Mouse (Mus musculus) left cerebral cortex, postnatal 36 days (tissue): Measurements from ENCODE around the gene Plcb4. TPM values are rescaled to one million over a fixed set of nuclear protein-coding genes. Genes with fewer than 3 reads are reported as not detected.
A peak's percentile ranks its signal among the peaks of the same experiment; 100 is the strongest.
"Not testable (repeated sequence)": the region's sequence is repeated elsewhere in the genome, so short reads cannot be mapped to it uniquely, and the experiment has no call there.

Experiments used
- DNase-seq, 2 experiments: peaks; one replicate each; pipeline ENCODE4 v3.0.0; 2021 to 2022; ENCODE audit warnings: low spot score in 2 of 2, mixed read lengths in 1 of 2
- intact Hi-C: fragments of 180-260 bp; cut with DNase I; formaldehyde crosslinking; loops from one replicate; pipeline ENCODE4 v1.15.1; 2025
- total RNA-seq, 2 experiments: library from RNA; stranded (reverse); gene quantifications; 2 replicates each; pipeline ENCODE4 v1.2.3; 2021

Gene Plcb4
- total RNA-seq, 2 experiments from 2014 or later: 71.0 to 81.6 TPM

DNA sequence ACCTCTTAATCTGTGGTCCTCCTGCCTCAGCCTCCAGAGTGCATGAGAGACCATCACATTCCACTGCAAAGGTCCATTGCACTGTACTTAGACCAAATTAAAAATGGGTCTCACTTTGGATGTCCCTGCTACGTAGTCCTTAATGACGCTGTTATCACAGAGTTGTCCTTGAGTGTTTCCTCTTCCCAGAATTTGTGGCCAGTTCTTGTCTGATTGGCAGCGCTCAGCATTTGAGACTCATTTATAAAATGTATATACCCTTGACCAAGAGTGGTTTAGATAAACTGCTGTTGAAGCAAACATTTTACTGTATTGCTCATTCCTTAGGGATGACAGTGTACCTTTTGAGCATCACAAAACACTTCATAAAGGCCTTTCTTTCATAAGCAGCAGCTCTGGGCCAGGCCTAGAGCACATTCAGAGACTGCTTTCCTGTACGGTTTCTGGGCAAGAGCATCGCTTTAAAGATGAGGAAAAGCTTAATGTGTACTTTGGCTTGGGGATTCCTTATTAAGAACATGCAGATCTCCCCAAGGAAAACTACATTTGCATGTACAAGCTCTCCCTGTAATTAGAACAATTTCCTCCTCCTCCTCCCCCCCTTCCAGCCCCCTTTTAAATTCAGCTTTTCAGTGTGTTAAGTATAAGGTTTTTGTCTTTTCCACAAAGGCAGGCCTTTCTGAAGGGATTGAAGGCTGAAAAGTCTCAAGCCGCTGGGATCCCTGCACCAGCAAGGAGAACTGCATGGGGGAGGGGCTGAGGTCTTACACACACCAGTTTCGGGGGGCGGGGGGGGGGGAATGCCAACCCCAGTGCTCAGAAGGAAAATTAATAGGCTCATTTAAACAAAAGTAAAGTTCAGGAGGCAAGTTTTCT, 52.5 kb downstream of the Plcb4 start:
- no peak for DNase-seq
- intact Hi-C loops: no loop called here

DNA sequence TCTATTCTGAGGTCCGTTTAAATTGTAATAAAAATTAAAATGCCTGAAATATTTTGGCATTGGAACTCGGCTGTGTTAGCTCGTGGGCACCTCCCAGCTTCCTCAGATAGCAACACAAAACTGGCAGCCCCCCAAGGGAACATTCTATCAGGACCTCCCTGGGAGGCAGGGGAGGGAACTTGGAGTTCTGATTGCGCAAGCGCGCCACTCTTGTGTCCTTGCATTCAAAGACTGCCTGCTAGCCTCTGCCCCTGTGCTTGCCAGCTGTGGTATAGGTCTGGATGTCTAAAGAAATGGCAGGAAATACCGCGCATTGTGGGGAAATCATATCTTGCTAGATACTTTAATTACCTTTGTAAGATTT, 53.1 kb downstream of the Plcb4 start:
- intact Hi-C loops: no loop called here
- DNase-seq: peak in 1 of 2 experiments; percentile 50

- intact Hi-C loops: no loop called here
- no peak for DNase-seq
Observed at GRCm38 (mm10) chr2:135712331-135712730, 53.5 kb downstream of the Plcb4 start.

- no peak for DNase-seq
- intact Hi-C loops: no loop called here
Observed at GRCm38 (mm10) chr2:135712921-135713320, 54.1 kb downstream of the Plcb4 start.

GRCm38 (mm10) chr2:135716180-135716579, 57.4 kb downstream of the Plcb4 start:
- intact Hi-C loops: no loop called here
- no peak for DNase-seq

DNA sequence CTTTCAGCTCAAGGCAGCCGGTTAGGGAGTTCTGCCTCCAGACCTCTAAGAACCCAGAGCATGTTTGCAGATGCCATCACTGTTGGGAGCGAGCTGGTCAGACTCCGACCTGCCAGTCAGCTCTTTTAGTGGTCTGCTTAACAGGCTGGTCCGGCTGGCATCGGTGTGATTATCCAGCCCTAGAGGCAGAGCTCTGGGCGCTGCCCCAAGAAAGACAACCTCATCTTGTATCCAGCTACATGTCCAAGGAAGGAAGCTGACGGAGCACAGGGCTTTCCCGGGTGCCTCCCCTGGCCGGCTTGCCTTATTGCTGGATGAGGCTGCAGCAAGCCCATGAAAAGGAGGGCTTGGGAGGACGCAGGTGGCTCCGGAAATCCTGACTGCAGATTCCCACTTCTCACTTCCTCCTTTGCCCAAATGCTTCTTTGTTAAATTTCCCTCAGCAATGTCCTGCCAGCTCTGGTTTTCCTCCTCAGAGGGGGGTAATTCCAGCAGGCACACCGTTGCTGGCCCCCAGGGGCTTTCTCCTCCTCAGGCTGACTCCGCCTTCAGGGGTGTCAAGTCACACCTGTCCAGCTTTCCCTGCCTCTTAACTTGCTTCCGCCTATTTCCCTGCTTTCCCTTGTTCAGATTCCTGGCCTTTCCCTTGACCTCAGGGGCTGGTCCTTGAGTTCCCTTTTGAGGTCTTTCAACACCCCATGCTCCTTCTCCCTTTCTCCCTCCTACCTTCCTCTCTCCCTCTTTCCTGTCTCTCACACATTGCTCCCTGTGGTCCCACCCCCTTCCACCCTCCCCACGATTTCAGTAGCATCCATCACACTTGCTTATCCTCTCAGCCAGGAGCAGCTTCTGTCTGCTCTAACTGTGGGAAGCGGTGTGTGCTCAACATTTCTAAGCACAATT, 58.7 kb downstream of the Plcb4 start:
- intact Hi-C loops: no loop called here
- DNase-seq: peak; percentile 15 to 25

DNA sequence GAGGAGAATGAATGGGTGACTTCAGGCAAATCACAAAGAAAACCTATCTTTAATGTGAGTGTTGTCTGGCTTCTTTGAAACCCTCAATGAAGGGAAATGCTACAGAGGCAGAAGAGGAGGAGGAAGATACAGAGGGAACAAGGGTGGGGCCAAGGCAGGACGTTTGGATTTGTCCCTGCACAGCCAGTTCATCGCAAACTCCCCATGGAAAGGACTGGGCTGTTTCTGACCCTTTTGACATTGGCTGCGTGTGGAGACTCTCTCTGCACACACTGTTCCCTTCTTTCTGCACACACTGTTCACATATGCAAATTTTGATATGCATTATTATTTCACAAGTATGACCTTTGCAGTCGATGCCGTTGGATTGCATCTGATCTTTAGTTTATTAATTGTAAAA, 63.3 kb downstream of the Plcb4 start:
- intact Hi-C loops: no loop called here
- no peak for DNase-seq

DNA sequence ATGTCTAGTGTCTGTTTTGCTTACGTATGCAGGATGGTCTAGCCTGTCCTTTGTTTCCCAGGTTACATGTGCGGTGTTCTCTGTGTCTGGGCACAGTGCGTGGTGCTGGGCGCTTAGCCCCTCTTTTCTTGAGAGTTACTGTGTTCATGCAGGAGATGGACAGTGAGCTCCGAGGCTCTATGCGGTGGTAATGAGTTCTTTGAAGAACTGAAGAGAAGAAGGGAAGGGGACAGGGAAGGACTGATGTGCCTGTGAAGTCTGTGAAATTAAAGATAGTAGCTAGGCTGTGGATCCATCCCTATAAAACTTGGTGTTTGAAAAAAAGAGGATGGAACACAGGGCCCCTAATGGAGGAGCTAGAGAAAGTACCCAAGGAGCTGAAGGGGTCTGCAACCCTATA, 64.6 kb downstream of the Plcb4 start:
- intact Hi-C loops: no loop called here
- no peak for DNase-seq

GRCm38 (mm10) chr2:135724489-135724888, 65.7 kb downstream of the Plcb4 start:
- DNase-seq: no peak

DNA sequence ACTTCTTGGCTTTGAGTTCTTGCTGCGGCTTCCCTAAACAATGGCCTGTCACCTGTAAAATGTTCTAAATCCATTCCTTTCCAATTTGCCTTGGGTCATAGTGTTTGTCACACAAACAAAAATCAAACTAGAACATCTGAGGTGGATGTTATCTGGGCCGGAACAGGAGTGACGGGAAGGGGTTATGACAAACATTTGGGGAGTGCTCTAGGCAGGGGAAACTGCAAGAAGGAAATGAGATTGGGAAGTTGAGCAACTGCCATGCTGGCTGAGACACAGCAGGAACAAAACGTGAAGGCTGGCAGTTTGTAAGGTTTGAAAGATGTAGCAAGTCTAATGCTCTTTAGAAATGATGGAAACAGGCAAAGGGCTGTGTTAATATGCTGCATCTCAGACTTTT, 66.6 kb downstream of the Plcb4 start:
- intact Hi-C loops: no loop called here
- no peak for DNase-seq

More at GRCm38 (mm10) chr2:135724489-135724888, 65.7 kb downstream of the Plcb4 start:
- intact Hi-C loops: no loop called here

DNA sequence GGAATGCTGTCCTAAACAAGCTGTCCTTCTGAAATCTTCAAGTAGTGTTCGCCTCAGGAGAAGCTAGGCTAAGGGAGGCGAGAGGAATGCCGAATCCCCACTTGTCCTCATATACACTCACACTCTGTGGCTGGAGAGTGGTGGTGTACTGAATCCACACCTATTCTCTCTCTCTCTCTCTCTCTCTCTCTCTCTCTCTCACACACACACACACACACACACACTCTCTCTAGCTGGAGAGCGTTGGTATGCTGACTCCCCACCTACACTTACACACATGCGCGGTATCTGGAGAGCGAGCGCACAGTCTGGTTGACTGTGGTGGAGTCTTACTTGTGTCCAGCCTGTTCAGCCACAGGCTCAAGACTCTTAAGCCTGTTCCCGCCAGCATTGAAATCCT, 68.3 kb downstream of the Plcb4 start:
- no peak for DNase-seq
- intact Hi-C loops: no loop called here

GRCm38 (mm10) chr2:135727925-135728324, 69.1 kb downstream of the Plcb4 start:
- intact Hi-C loops: no loop called here
- no peak for DNase-seq

GRCm38 (mm10) chr2:135731591-135731990, 72.8 kb downstream of the Plcb4 start:
- intact Hi-C loops: no loop called here
- no peak for DNase-seq

DNA sequence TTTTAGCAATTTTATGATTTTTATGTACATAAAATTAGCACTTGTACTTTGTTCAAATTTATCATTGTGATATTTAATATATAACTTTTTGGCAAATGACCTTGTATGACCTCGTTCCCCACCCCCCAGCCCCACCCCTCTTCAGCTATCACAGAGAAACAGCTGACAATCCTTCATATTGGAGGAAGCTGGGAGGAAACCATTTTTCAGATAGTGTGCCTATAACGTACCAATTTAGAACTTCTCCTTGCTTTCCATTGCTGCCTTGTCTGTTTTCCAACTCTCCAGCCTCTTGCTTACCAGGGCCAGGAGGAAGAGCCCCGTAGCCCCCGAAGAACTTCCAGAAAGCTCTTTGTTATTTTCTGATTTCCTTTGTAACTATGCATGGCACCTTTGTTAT, 73.8 kb downstream of the Plcb4 start:
- DNase-seq: no peak
- intact Hi-C loops: no loop called here

DNA sequence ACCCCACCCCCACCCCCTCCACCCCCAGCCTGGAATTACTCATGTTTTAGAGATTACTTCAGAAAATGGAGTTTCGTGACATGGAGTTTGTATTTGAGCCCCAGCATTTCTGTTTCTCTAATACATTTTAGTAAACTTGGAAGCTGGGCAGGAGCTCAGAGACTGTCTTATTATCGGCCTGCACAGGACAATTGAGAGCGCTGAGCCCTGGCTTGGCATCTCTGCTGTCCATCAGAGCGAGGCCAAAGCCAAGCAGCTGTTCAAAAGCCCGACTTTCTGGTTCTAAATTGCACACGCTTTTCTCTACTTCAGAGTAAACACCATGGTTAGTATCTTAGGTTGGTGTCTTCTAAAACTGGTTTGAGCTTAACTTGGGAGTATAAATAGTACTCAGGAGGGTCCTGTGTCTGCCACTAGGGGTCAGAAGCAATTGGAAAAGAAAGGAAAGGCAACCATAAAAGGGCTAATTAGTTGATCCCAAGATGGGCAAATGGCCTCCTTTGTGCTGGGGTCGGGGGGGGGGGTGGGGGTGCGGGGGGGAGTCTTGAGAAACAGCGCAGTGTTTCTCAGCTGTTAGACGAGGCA, 75.2 kb downstream of the Plcb4 start:
- intact Hi-C loops: no loop called here
- no peak for DNase-seq

- DNase-seq: no peak
- intact Hi-C loops: no loop called here
Observed at GRCm38 (mm10) chr2:135737506-135737905, 78.7 kb downstream of the Plcb4 start.

- intact Hi-C loops, DNase-seq: not testable (repeated sequence)
Observed at GRCm38 (mm10) chr2:135738022-135738780, 79.4 kb downstream of the Plcb4 start.

GRCm38 (mm10) chr2:135738950-135739349, 80.1 kb downstream of the Plcb4 start:
- intact Hi-C loops: no loop called here
- DNase-seq: no peak

- no peak for DNase-seq
- intact Hi-C loops: loop anchor here (10.0 kb wide), 1 partner anchor 182 kb away; no protein-coding TSS in a partner anchor
Observed at GRCm38 (mm10) chr2:135742954-135743700, 84.3 kb downstream of the Plcb4 start.
